Mouse (Mus musculus): Measurements from ENCODE around the gene B3gnt6.
A peak's percentile ranks its signal among the peaks of the same experiment; 100 is the strongest.

Gene B3gnt6

GRCm38 (mm10) chr7:98149802-98150201 is 49.5 kb downstream of the B3gnt6 start:
- no peak for DNase-seq (ENCODE audit: low spot score)

GRCm38 (mm10) chr7:98148721-98149407 is 50.4 kb downstream of the B3gnt6 start:
- no peak for DNase-seq (ENCODE audit: low spot score)

- peak; percentile 80 for DNase-seq (ENCODE audit: low spot score)
Measured at GRCm38 (mm10) chr7:98147766-98148165, 51.5 kb downstream of the B3gnt6 start.

GRCm38 (mm10) chr7:98146447-98146845 is 52.8 kb downstream of the B3gnt6 start:
- no peak for DNase-seq (ENCODE audit: low spot score)

- no peak for DNase-seq (ENCODE audit: low spot score)
Measured at GRCm38 (mm10) chr7:98145842-98146446, 53.3 kb downstream of the B3gnt6 start.

- DNase-seq (ENCODE audit: low spot score): no peak
Measured at GRCm38 (mm10) chr7:98145402-98145801, 53.9 kb downstream of the B3gnt6 start, which contains the start of gene Omp. TSS of gene Omp (minus strand) at chr7:98145502.

GRCm38 (mm10) chr7:98142648-98143047 is 56.6 kb downstream of the B3gnt6 start:
- DNase-seq (ENCODE audit: low spot score): no peak
